Mouse (Mus musculus): ENCODE measurements at regions not wholly inside any gene's neighbourhood (a gene's known extent, or its start where the extent isn't known, plus 50 kb on each side); places are given as distances from the start of the nearest gene placed in this dataset.

GRCm38 (mm10) chr11:28760751-28761150 lies 92.3 kb upstream of the Efemp1 start:
- TF ChIP-seq CTCF (IDR thresholded peaks at IDR 0.05; ENCODE audit: low read depth) (no peak), EP300 (IDR thresholded peaks at IDR 0.05; ENCODE audit: low read depth) (no peak)

Data from heart, postnatal 0 days (tissue).